Mouse (Mus musculus): ENCODE measurements around the gene Efcab11. TPM values are rescaled to one million over a fixed set of nuclear protein-coding genes. Genes with fewer than 3 reads are reported as not detected.

Gene Efcab11
- total RNA-seq (2014; fragmentation: Nextera tagmentation) (3.5 and 5.3 TPM in 2 replicates), total RNA-seq (2017) (5.9 and 9.3 TPM in 2 replicates)

DNA sequence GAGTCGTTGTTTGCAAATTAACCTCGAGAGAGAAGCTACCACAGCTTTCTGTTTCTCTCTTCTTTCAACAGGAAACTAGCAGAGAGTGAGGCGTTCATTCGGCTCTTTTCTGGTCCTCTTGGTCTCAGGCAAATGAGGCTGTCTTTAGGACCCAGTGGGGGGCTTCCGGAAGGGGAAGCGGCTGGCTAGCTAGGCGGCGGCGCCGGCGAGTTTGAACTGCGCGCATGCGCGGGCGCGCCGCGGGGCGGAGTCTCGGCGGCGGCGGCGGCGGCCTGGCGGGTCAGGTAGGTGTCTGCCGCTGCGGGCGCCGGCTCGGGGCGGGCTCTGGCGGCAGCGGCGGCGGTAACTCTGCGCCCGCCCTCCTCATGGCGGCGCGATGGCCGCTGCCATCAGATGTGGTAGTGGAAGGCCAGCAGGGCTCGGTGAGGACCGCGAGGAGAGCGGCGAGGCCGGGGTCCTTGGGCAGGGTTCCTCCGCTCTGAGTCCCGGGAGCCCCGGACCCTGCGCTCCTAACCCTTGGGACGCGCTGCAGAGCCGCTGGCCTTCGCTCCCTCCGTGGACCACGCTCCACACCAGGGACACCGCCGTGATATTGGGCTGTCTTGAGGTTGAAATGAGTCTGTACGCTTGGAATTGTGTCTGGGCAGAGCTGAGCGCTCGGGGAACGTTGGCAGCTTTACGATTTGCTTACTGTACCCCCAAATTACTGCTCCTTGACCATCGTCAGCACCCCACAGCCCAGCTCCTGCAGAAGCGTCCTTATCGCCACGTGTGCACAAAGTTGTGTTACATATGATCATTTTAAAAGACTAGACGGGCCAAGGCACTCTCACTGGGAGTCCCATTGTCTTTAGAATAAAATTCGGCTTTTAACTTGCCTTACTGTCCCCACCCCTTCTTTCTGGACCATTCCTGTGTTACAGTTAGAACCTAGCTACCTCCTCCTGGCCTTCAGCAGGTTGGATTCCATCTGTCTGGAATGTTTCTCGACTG, at the start of gene Efcab11, which contains the start of gene Tdp1:
Gene Efcab11, minus strand, starts transcription at position 171 of the 993 bp plus-strand sequence.
Gene Tdp1, plus strand, starts transcription at position 249 of the 993 bp plus-strand sequence.
- peak; percentile 70 for ATAC-seq (replicated peaks; ENCODE audit: poor library complexity, severe bottlenecking)

DNA sequence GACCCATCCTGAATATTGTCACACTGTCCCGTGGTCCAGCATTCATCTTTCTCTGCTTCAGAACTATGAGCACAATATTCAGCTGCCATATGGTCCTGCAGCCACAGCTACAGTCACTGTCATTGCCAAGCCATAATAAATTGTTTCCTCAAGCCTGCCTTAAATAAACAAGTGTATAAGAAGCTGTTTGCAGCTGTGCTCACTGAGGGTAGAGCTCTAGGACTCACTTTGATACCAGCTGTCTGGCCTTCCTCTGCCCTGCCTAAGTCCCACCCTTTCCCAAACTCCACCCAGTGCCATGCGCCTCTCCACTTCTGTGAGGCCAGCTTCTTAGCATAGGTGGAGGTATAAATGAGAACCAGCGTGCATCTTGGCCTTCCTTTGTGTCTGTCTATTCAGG, 49.4 kb upstream of the Efcab11 start:
- no peak for ATAC-seq (replicated peaks; ENCODE audit: poor library complexity, severe bottlenecking)

DNA sequence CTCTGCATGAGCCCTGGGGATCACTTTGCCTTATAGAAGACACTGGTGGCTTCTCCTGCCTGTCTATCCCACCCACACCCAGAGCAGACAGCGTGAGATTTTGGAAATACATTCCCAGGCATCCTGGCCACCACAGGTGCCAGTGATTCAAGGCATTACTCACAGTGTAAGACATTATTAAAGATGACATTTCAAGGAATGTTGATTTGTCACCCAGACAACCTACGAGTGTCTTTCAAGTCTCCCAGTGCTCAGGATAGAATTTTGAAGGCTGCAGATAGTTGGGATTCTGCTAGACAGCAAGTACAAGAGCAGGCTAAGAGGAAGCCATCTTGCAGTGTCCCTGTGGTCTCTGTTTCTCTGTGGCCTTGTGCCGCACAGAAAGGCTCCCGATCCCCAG, 48.0 kb upstream of the Efcab11 start:
- ATAC-seq (replicated peaks; ENCODE audit: poor library complexity, severe bottlenecking): no peak

DNA sequence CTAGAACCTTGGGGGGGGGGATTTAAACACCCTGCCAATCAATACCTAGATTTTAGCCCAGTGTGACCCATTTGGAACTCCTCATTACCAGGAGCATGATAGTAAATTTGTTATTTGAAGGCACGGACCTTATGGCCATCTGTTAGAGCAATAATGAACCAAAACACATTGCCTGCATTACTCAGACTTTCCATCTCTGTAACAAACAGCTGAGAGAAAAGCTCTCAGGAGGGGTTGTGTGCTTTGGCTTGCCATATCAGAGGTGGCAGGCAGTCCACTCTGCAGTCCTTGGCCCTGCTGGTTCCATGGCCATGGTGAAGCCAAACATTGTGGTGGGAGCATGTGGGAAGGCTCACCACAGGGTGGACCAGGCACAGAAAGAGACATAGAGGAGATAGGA, 44.9 kb upstream of the Efcab11 start:
- ATAC-seq (replicated peaks; ENCODE audit: poor library complexity, severe bottlenecking): no peak

DNA sequence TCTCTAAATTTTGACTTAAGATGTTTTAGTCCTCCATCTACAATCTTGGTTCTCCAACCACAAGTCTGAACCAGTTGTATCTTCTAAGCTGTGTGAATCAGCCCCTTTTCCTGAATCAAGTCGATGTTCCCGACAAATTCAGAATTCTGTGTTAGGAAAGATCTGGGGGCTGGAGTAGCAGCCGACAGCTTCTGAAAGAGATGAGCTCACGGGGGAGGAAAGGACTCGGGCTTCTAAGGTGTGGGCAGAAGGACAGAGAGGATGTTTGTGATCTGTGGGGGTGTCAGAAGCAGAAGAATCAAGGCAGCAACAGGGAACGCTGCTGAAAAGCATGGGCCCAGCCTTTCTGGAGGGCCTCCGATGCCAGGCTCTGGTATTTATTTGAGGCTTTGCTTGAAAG, 44.1 kb upstream of the Efcab11 start:
- no peak for ATAC-seq (replicated peaks; ENCODE audit: poor library complexity, severe bottlenecking)

DNA sequence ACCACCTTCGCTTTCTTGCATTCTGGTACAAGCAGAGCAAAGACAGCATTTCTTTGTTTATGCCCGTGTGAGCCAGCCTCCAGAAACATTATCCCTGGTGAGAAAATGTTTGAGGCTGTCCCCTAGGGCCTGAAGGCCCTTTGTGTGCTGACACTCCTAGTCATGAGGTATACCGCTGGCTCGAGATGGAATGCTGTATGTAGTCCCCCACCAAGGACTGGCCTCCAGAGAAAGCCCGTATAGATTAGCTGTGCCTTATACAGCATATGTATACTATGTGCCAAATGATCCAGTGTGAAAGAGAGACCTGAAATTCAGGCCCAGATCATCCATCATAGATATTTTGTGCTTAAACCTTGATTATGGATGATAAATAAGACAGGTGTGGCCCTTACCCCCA, 39.5 kb upstream of the Efcab11 start:
- ATAC-seq (replicated peaks; ENCODE audit: poor library complexity, severe bottlenecking): no peak

DNA sequence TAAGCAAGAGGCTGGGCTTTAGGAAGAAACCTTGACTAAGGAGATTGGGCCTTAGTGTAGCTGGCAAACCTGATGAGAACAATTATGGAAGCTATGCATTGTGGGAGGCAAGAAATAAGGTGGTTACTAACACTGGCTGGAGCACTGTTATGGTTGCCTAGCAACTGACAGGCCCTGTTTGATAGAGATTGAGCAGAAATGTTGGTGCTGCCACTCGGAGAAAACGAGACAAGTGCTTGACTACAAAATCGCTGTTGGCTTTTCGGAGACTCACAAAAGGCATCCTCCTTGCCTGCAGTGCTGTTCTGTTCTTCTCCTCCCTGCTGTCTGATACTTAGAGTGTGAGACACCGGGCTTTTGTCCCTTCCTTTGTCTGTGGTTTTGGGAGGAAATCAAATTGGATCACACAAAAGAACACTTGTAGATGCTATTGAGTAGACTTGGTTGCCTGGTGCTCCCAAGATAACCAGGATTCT, 38.9 kb upstream of the Efcab11 start:
- ATAC-seq (replicated peaks; ENCODE audit: poor library complexity, severe bottlenecking): no peak

DNA sequence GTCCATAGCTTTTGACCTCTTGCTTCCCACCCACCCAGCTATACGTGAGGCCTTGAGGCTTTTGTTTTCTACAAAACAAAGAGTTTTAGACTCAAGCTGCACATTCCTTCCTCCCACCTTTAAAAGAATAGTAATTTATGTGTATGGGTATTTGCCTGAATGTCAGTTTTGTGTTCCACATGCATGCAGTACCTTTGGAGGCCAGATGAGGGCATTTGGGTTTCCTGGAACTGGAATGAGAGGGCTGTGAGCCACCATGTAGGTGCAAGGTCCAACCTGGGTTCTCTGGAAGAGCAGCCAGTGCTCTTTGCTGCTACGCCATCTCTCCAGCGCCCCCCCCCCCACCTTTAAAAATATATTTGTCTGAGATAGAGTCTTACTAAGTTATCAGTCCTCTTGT, 36.8 kb upstream of the Efcab11 start:
- peak; percentile 52; the same call in 1 of the 2 replicates for ATAC-seq (replicated peaks; ENCODE audit: poor library complexity, severe bottlenecking)

DNA sequence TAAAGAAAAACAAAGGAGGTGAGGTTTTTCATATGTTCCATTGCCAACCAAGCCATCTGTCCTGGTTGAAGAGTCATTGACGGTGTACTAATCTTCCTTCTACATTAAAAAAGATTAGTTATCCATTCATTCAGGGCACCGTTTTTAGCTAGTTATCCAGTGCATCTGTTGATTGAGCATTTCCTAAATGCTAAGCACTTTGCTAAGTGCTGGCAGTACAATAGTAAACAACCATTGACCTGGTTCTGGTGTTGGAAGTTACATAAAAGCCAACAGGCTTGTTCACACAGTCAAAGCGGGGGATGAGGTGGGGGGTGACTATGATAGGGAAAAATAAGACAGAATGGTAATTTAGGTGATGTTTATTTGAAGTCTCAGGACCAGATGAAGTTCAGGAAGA, 35.4 kb upstream of the Efcab11 start:
- no peak for ATAC-seq (replicated peaks; ENCODE audit: poor library complexity, severe bottlenecking)

DNA sequence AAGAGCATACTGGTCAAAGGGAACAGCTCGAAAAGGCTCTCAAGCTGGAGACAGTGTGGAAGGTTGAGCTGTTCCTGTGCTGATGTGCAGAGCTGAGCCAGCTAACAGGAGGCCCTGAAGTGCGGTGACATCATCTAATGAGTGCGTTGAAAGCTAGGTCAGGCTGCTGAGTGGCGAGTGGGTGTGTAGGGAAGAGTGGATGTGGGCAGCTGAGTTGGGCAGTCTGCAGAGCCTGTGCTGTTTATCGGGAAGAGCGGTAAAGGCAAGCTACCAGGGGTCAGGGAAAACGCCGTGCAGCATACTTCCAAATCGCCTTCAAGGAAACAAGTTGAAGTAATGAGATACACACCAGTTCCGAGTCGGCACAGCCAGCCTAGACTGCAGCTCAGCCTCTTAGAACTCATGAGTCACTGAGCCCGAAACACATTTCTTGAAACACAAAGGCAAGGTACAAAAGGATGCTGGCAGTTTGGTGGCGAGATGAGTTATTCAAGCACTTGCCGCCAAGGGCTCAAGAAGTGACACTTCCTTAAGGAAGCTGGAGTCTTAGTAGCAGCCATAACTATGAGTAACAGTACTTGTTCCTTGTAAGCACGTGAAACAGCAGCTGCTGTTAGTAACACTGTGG, 33.7 kb upstream of the Efcab11 start:
- ATAC-seq (replicated peaks; ENCODE audit: poor library complexity, severe bottlenecking): no peak

DNA sequence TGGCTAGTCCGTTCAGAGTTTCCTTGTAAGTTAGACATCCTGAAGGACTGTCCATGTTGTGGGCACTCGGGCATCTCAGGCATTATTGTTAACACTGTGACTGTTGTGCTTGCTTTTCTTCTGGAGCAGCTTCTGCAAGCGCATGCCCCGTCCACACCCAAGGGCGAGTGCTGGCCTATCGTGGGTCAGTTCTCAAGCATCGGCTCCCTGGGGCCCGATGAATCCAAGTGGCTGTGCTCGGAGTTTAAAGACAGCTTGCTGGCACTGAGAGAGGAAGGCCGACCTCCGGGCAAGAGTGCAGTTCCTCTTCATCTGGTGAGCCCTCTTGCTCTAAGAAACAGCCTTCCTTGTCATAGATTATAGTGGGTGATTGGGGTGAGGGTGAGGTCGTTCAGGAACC, 27.2 kb upstream of the Efcab11 start:
- ATAC-seq (replicated peaks; ENCODE audit: poor library complexity, severe bottlenecking): no peak

DNA sequence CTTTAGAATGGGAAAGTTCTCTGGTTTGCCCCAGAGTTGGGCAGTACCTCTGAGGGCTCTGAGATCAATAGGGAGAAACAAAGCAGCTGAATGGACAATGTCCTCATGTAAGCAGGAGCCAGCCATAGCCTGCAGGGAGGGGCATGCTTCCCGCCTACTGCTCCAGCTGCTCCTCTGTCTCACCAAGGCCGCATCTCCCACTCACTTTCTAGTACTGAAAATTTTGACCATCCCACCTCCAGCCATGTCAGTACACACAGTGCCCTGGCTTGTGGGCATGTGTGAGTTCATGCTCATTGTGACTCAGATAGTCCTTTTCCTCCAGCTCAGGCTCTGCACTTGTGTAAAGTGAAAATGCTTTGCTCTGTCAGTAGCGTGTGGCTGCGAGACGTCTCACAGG, 20.3 kb upstream of the Efcab11 start:
- ATAC-seq (replicated peaks; ENCODE audit: poor library complexity, severe bottlenecking): no peak

DNA sequence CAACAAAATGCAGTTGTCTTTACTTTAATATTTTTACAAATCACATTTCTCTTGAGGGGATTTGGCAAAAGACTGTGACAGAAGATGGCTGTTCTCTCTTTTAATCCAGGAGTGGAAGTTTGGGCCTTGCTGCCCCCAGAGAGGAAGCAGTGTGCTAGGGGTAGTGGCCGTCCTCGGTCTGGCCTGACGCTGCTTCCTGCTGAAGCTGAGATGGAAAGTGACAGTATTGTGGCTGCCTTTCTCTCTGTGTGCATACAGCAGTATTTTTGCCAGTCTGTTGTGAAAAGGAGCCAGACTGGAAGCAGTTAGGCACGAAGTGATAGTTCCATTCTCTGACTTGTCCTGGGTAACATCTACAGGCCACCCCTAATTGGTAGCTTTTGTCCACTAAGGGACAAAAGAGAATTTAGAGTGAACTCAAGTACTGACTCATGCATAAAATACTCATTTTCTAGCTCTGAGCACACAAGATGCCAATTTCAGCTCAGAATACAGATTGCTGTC, 18.7 kb upstream of the Efcab11 start:
- peak; percentile 77 for ATAC-seq (replicated peaks; ENCODE audit: poor library complexity, severe bottlenecking)

DNA sequence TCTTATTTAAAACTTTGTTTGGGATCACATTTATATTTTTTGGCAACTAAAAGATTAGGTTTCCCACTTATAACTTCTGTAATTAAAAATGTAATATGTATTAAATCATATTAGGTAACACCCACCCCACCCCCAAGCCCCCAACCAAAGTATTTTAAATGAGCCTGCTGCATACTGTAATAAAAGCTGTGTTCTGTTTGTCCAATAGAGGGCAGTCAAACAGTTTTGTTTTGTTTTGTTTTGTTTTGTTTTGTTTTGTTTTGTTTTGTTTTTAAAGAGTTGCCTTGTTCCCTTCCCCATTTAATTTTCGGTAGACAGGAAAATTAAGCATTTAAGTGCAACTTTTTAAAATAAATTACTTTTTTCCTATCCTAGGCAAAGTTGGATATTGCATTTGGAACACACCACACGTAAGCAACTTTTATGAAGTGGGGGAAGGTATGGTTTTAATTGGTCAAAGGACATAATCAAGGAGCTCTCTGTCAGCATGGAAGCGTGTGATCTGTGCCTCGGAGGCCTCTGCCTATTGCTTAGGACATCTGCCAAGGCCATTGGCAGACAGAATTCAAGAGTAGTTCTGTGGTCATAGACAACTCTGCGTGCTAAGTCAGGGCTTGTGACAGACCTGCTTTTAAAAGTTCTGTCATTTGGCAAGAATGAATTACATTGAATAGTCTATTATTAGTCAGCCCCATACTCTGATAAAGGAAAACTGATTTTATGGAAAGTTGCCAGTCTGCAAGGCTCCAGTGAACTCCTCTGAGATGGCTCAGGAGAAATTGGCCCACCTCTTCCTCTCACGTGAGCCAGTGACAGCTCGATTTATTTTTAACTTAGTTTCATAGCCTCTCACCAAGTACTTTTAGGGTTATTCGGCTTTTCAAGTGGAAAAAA, 18.0 kb upstream of the Efcab11 start:
- ATAC-seq (replicated peaks; ENCODE audit: poor library complexity, severe bottlenecking): no peak; the same call in 1 of the 2 replicates

DNA sequence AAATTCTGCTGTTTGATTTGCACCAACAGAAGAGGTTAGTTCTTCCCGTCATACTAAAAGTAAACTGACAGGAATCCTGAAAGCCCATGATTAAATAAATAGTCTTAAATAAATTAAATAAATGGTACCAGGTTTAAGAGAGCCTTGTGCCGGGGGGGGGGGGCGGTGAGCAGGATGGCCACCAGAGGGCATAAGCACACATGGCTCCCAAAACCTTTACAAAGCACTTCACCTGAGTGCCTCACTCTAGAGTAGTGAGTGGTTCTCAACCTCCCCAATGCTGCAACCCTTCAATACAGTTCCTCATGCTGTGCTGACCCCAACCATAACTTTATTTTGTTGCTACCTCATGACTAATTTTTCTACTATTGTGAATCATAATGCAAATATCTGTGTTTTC, 15.8 kb upstream of the Efcab11 start:
- ATAC-seq (replicated peaks; ENCODE audit: poor library complexity, severe bottlenecking): no peak

DNA sequence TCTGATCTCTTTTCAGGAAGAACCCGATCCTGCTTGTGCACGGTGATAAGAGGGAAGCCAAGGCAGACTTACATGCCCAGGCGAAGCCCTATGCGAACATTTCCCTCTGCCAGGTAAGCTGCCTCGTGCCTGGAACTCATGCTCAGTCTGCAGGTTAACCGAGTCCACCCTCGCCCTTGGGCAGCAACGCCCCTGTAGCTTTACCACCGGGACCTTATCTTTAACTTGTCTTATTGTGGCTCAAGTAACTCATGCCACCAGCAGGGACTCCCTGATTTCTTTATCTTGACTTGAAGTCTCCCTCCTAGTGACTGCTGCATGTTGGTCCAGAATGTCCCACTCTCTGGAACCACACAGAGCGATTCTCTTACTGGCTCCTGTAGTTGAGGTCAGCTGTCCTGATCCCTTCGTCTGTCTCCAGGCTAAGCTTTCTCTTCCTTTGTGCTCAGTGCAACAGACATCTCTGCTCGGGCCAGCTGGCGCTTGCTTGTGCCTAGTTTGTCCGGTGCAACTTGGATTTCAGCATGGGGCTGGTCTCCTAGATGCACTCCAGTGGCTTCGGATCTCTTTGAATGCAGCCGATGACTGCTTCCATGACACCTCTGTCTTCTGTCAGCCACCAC, 14.1 kb upstream of the Efcab11 start:
- ATAC-seq (replicated peaks; ENCODE audit: poor library complexity, severe bottlenecking): no peak

DNA sequence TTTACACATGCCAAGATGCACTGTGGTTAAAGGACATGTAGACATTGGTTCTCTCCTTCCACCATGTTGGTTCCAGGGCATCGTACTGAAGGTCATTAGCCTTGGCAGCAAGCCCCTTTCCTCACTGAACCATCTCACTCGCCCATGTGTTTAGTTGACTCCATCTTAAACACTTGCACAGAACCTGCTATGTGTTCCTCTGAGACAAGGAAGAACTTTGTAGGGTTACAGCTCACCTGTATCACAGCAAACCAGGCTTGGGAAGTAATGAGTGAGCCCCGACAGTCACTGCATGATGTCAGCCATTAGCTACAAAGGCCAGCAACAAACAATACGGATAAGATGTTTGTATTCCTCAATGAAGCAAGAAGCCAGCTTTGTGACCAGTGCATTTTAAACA, 13.6 kb upstream of the Efcab11 start:
- ATAC-seq (replicated peaks; ENCODE audit: poor library complexity, severe bottlenecking): no peak

DNA sequence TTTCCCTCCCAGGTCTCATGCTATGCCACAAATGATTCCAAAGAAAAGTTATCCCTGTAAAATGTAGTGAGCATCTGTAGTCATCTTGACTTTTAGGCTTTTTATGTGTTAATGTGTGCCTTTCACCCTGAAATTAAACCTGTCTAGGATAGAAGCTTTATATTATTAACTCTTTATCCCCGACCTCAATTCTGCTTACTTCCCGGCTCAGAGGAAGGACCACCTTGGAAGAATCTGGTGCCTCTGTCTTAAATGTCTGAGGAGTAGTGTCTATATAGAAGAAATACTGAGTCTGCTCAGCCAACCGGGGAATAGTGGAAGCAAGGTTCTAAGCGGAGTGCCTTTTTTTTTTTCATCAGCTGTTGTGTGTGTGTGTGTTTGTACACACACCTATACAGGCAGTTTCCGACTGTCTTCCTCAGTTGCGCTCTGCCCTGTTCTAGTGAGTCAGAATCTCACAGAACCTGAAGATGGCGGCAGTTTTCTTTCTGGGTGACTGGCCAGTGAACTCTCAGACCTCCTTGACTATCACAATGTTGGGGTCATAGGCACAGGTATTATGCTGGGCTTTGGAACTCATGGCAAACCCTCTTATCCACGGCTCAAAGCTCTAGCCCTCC, 1.2 kb upstream of the Efcab11 start:
- ATAC-seq (replicated peaks; ENCODE audit: poor library complexity, severe bottlenecking): no peak

DNA sequence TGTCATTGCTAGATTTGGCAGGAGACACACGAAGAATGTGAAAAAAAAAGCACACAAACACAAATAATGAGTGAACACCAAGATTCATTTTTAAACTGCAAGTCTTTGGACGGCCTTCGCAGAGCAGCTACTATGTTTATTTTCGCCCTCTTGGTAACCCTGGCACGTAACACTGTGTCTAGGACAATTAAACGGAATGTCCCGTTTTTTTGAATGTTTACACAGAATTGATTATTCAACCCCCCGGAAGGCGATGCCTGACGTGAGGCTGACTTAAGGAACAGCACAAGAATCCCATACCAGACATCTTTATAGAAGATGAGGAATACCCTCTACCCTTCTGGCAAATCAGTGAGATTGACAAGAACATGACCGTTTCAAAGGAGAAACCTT, 530 bp downstream of the Efcab11 start:
- ATAC-seq (replicated peaks; ENCODE audit: poor library complexity, severe bottlenecking): no peak
